Mouse (Mus musculus) mouse trophoblast stem cell (cell line): ENCODE measurements around the gene Ctdsp2.

Experiments
- in situ Hi-C, 2 experiments: fragments of 300-500 bp; cut with MseI, MboI; formaldehyde crosslinking; loops; 2 replicates in 1 of 2; 3 replicates in 1 of 2; pipeline ENCODE4 v1.15.1; 2025

Gene Ctdsp2

DNA sequence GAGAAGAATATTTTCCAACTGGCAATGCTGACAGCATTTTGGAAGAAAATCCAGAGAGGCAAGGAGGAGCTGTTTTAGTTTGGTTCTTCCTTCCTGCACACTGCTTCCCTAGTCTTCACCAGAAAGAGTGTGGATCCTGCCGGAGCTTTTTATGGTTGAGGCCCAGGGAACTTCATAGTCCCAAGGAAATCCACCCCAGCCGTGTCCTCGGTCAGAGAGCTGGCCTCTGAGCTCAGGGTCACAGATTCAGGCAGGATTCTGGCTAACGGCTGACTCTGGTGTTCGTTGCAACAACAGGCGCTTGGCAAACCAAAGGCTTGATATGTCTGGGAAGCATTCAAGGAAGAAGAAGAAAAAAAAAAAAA, 15.6 kb upstream of the Ctdsp2 start:
- in situ Hi-C loops: no loop called here

DNA sequence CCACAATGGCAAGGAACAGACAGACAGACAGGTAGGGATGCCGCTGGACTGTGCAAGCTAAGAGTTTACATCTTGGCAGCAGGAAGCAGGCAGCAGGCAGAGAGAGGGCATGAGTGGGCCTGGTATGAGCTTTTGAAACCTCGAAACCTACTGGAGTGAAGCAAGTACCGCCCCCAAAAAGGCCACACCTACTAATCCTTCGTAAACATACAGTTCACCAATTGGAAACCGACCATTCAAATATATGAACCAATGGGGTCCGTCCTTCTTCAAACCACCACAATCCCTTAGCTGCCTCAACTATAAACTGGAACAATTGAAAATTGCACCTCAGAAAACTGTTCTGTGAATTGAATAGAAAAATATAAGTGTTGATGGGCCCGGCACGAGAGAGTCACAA, 14.7 kb upstream of the Ctdsp2 start:
- in situ Hi-C loops: no loop called here

DNA sequence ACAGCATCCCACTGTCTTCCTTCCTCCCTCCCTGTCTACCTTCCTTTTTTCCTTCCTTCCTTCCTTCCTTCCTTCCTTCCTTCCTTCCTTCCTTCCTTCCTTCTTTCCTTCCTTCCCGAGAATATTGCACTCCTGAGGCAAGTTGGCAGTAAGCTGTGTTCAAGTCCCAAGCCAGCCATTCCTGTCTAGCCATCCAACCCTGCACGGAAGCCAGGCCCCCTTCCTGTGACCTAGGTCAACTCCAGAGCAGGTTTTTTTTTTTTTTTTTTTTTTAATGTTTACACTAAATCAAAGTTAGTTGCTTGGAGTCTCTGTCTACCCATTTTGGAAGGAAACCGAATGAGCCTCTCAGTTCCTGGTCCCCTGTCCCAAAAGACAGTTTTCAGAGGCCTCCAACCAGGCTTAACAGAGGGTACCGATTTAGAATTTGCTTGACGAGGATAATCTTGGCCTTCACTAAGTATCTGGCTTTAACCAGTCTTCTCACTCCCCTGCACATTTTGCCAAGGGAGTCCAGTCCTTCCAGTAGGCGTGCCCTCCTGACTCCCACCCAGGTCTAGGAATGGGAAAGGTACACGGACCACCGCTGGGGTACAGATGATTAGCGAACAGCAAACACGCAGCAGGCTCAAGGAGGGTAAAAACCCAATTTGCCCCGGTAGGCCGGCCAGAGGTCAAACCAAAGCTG, 7.0 kb upstream of the Ctdsp2 start:
- in situ Hi-C loops: no loop called here

DNA sequence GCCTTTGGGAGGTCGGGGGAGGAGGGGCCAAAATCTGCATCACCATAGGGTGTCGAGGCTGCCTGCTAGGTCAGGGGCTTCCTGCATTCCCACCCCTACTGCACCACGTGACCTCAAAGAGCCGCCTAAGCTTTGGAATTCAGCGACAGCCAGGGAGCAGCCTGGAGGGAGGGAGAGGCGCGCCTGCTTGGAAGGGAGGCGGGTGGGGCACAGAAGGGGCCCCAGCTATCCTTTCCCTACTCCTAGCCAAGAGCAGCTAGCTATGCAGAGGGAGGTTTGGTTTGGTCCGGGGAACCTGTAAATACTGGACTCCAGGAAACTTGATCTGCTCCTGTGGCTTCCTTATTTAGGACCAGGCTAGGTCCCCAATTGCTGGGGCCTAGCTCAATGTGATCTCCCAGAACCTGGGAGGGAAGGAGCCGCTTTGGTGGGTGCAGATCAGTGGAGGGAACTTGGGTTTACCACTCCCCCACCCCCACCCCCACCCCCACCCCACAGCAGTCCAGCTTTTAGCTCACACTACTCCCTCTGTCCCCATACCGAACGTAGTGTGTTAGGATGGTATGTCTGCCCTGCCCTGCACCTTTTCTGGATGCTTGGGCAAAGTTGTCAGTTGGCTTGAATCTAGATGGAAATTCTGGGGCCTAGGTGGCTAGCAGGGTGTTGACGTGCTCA, 6.3 kb upstream of the Ctdsp2 start:
- in situ Hi-C loops: no loop called here

DNA sequence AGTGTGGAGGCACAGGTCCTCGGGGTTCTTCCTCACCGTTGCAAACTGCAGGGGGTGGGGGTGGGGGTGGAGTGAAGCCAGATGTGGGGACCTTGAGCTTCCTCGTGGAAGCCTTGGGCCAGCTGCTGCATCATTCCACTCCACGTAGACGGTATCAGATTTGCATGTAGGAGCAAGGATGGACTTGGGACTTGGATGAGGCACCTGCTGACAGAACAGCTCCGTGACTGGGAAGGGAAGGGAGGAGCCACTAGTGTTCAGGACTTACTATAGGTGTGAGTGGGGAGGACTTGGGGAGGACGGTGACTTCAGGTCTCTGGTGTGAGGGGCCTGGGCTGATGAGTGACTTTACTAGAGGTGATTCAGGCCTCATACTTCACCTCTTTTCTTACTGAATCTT, 5.5 kb upstream of the Ctdsp2 start:
- in situ Hi-C loops: no loop called here

DNA sequence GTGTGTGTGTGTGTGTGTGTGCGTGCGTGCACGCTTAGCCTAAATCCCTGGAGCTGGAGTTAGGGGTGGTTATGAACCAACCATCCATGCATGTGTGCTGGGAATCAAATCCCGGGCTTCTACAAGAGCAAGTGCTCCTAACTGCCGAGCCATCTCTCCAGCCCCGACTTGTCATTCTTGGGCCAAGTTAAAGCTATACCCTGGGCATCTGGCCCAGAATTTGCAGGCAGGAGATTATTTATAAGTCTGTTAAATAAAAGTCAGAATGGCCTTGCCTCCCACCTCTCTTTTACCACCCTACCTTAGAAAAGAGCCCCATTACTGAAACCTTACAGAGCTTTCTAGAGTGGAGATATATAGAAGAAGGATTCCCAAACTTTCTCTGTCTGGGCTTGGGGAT, 2.8 kb upstream of the Ctdsp2 start:
- in situ Hi-C loops: no loop called here

DNA sequence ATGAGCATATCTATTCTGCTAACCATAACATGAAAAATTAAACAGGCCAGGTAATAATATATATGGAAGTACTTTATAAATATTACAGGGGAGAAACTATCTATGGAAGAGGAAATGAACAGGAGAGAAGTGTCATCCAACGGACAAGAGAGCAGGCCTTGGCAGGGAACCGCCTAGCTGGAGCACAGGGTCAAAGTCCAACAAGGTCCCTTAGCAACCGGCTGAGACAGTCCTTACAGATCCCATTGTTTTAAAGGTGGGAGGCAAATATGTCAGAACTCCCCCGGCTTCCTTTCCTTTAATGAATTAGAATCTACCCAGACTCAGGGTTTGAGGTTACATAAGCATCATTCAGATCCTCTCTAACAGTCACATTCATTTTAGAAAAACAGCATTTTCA, 1.4 kb upstream of the Ctdsp2 start:
- in situ Hi-C loops: no loop called here

DNA sequence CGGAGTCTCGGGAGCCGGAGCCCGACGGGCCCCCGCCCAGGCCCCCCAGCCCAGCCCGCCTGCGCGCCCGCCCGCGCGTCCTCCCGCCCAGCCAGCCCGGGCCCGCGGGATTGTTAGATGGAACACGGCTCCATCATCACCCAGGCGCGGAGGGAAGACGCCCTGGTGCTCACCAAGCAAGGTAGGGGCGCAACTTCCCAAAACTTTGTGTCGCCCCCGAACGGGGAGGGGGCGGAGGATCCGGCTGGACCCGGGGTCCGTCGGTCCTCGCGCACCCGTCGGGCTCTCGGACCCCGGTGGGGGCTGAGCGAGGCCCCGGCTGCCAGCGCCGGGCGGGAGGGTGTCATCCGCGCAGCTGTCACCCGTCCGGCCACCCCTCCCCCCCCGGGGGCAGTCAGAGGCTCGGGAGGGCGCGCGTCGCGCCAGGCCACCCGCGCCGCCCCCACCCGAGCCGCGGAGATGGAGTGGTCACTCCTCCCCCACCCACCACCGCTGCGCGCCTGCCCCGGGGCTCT, 661 bp downstream of the Ctdsp2 start:
- in situ Hi-C loops: no loop called here

DNA sequence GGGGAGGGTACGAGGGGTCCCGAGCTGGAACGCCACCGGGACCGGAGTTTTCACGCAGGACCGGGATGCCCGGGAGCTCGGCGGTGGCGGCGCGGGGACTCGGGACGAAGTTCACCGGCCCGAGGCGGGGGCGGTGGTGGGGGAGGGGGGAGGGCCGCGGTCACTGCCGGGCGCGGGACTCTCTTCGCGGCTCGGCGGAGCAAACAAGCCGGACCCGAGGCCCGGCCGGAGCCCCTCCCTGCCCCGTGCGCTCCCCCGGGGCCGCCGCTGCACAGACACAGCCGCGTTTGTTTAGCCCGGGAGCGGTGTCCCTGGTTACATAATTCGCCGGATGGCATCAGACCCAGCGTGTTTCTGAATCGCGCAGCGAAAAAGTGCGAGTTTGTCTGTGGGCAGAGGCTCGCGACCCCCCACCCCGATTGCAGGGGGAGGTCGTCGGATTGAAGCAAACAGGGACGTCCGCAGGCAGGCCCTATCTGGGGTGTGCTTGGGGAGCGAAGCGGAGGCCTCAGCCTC, 1.2 kb downstream of the Ctdsp2 start:
- in situ Hi-C loops: no loop called here

DNA sequence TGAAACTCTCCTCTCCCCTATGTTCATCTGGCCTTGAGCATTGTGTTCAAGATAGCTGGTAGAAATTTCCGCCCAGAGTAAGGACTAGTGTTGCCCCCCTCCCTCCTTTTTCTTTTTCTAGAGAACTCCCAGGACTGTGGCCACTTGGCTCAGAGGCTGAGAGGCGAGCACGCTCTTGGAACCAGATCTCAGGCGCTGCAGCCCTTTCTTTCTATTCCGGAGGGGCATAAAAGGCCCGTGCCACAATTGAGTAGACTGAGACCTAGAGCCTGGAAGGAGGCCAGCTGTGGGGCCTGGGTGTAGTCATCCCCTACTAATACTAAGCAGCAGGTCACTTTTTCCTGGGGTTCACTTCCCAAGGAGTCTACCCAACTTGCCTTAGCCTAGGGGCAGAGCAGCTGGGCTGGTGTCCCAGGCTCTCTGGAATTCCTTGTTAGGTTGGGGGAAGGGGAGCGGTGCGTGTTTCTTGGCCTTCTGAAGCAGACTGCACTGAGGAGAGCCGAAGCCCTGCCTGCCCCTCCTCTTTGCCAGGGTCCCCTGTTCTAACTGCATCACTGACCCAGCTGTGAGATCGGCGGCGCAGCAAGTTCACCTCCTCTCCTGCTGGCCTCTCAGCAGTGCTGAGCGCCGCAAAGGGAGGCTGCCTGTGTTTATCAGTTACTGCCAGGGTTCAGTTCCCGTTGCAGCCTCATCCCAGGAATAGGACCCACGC, 1.9 kb downstream of the Ctdsp2 start:
- in situ Hi-C loops: no loop called here

DNA sequence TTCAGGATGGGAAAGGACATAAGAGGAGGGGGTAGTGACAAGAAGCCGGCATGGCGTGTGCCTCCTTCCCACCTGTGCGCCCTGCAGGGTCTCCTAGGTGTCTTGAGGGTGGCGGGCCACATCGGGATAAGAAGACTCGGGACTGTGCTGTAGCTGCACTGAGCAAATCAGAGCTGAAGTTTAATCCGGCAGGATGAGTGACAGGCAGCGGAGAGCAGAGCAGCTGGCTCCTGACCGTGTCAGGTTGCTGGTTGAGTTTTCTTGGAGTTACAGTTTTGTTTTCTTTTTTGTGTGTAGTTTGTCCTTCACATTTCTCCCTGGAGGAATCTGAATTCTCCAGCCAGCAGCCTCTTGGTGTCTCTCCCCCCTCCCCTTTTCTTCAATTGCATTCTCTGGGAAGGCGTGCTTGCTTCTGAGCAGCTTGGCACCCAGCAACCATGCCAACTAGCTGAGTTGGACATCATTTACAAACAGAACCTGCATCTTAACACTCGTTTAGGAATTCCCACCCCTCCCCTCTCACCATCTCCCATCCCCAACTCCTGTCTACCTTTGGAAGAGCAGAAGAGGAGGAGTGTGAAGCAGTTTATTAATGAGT, 2.5 kb downstream of the Ctdsp2 start:
- in situ Hi-C loops: no loop called here

DNA sequence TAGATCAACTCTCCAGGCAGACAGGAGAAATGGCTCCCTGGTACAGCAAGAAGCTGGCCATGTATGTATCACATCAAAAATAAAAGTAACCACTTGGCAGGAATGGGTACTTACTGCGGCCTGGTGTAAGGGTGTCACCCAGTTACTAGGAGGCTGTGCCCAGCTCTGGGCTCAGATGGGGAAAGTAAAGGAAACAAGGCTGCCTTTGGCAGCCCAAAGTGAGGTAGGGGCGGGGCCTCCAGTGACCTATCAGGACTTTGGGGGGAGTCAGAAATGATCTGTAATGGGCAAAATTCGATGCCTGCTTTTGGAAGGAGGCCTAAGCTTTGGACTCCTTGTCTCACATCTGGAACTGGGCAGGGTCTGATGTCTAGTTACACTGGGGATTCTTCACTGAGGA, 3.2 kb downstream of the Ctdsp2 start:
- in situ Hi-C loops: no loop called here

DNA sequence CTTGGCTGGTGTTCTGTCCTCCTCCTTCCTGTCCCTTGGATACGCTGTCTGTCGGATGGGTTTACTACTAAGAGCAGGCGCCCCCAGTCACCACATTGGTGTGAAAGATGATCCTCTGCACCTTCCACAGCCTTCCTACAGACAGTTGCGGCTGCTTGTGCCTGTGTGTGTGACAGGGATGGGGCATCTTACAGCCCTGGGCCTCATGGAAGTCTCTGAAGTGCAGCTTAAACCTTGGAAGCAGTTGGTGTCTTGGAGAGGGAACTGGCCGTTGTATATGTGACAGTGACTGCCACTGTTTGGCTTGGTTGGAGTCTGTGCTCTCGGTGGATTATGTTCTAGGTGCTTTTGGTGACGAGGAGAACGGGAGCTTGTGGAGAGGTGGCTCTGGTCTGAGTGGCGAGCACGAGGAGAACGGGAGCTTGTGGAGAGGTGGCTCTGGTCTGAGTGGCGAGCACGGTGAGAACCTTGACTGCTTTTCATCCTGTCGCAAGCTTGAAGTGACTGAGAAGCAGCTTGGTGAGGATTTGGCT, 4.7 kb downstream of the Ctdsp2 start:
- in situ Hi-C loops: no loop called here

DNA sequence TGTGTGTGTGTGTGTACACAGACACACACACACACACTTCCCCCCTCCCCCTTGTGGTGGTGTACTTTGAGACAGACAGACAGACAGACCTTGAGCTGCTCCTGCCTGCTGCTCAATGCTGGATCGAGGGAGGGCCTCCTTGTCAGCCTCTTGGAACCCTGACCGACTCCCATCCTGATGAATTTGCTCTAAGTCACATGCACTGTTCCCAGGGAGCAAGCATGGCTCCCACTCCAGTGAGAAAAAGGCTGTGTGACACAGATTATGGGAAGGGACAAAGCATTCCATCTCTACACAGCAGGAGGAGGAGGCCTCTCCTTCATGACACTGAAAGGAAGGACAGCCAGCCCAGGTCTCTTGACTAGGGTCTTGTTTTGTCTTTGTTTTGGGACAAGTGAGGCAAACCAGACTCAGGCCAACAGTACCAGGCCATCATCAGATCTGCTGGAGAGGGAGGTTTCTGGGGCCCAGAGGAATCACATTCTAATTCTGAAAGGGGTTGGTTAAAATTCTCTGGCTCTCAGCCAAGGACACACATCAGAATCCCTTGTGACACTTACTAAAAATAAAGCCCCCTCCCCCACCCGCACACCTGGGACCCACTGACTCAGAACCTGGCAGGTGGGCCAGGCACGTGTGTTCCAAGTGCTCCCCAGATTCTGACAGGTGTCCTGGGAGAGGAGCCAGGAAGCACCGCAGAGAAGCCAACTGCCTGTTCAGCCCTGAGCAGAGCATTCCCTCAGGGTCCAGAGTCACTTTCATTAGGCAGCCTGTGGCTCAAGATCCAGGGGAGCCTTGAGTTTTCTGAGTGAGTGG, 5.9 kb downstream of the Ctdsp2 start:
- in situ Hi-C loops: no loop called here

DNA sequence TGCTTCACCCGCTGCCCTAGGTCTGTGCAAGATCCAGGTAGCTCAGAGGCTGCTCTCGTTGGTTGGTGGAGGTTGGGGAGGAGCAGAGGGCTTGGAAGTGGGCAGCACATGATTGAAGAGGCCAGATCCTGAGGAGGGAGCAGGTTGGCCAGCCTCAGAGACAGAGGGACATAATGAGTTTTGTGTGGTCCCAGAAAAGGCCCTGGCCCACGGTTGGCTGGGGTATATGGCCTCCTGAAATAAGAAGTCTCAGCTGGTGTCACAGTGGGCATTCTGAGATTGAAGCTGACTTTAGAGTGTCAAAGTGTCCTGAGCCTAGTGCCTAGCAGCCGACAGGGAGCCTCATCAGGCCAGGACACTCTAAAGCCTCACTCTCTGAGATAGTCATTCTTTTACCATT, 6.6 kb downstream of the Ctdsp2 start:
- in situ Hi-C loops: no loop called here

DNA sequence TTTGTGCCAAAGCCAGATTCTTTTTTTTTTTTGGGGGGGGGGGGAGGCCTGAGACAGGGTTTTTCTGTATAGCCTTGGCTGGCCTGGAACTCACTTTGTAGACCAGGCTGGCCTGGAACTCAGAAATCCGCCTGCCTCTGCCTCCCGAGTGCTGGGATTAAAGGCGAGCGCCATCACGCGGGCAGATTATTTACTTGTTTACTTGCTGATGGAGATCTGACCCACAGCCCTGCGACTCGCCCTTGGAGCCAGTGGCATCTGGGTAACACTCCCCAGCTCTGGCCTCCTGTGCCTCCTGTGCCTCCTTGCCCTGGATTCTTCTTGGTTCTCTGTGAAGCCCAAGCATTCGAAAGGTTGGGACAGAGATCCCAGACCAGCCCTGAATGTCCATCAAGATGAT, 7.1 kb downstream of the Ctdsp2 start:
- in situ Hi-C loops: no loop called here

DNA sequence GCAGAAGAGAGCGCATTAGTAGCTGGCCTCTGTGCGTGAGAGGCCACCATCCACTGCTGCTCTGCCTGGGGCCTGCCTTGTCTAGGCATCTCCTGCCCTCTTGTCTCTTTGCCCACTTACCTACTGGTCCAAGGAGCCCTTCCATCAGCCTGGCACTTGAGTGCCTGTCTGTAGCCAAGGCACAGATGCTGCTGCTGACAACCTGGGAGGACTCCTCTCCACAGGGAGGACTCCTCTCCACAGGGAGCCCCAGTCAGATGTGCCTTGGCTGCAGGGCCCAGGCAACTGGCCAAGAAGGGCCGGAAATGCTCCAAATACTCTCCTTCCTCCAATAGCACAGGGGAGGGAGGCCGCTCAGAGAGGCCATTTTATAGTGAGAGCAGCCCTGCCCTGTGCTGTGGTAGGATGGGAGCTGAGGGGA, 8.0 kb downstream of the Ctdsp2 start:
- in situ Hi-C loops: no loop called here

DNA sequence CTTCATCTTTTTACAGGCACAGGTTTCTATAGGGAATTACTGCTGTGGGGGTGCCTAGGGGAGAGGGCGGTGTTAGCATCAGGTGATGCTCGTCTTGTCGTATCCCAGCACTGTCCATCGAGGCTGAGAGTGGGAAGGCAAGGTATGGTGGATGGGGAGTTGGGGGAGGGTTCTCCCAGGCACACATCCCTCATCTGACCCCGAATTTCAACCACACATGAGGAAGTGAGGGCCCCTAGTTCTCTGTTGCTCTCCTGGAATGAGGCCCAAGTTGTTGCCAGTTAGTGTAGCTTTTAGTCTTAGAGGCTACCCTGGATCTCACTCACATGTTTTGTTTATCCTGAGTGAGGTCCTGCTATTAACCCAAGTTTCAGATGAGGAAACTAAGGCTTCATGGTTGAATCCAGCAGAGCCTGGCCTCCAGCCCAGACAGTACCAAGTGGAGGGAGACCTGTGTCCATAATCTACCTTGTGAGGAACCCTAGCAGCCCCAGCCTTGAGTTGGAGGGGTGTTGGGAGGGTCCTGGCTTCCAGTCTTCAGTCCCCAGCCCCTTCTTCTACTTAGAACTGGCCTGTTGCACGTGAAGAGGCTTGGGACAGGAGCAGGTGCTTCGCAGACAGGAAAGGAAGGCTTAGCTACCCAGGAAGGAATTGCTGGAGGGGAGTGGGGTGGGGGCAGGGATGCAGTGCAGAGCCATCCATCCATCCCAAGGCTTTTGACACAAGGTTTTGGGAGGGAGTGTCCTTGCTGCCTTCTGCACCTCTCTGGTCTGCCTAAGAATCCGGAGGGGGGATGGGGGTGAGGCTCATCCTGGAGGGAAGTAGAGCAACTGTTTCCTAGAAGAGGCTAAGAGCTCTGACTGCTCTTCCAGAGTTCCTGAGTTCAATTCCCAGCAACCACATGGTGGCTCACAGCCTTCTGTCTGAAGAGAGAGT, 8.9 kb downstream of the Ctdsp2 start:
- in situ Hi-C loops: no loop called here

DNA sequence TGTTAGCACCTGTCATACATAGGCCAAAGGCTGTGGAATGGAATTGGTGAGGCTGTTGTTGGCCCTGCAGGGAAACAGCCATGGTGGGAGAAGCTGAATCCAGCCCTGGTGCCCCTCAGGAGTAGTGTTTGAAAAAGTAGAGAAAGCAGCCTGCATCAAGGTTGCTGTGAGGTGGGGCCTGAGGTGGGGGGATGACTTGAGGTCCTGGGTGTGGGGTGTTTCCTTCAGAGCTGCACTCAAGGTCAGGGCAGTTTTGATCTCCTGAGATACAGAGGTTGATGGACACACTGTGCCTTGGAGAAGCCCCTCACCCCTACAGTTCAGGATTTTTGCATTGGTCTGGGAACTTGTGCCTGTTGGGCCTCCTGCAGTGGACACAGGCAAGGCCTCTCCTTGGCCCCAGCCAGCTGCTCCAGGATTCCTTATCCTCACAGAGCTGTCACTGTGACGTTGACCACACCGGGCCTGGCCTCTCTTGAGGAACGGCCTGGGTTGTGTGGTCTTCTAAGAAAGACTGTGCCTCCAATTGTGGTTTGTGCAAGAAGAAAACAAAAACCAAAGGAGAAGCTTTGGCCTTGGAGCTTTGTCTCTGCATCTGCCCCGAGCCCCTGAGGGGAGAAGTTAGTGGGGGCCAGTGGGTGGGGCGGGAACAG, 10.1 kb downstream of the Ctdsp2 start:
- in situ Hi-C loops: no loop called here
